Mouse (Mus musculus) midbrain, embryonic 16.5 days (tissue): ENCODE measurements around the gene Tshr. TPM values are rescaled to one million over a fixed set of nuclear protein-coding genes. Genes with fewer than 3 reads are reported as not detected.
"Not testable (repeated sequence)": the region's sequence is repeated elsewhere in the genome, so short reads cannot be mapped to it uniquely, and the experiment has no call there.

ENCODE experiments used
- ATAC-seq: fragments of 200-750 bp; cut with Nextera tagmentation; 2 replicates; pipeline ENCODE4 v1.8.0; 2017; ENCODE audit warnings: moderate TSS enrichment
- H3K27ac ChIP-seq: fragments of 300-500 bp; sonication (generic); 2 replicates; pipeline ENCODE4 v1.5.1; 2014; ENCODE audit warnings: mild to moderate bottlenecking, low read length, mixed read lengths
- H3K27me3 ChIP-seq: fragments of 300-500 bp; sonication (generic); 2 replicates; pipeline ENCODE4 v1.6.1; 2014; ENCODE audit warnings: low read depth, low read length, mixed read lengths; ENCODE audit not compliant: control insufficient read depth, insufficient read depth
- H3K36me3 ChIP-seq: fragments of 300-500 bp; sonication (generic); 2 replicates; pipeline ENCODE4 v1.6.1; 2014; ENCODE audit warnings: mild to moderate bottlenecking, low read length, moderate library complexity, mixed read lengths; ENCODE audit not compliant: control insufficient read depth, insufficient read depth
- H3K4me1 ChIP-seq: fragments of 300-500 bp; sonication (generic); 2 replicates; pipeline ENCODE4 v1.6.1; 2014; ENCODE audit warnings: mild to moderate bottlenecking, low read length, mixed read lengths; ENCODE audit not compliant: control insufficient read depth, insufficient read depth
- H3K4me2 ChIP-seq: fragments of 300-500 bp; sonication (generic); 2 replicates; pipeline ENCODE4 v1.6.1; 2014; ENCODE audit warnings: mild to moderate bottlenecking, low read length, mixed read lengths
- H3K4me3 ChIP-seq: fragments of 300-500 bp; sonication (generic); 2 replicates; pipeline ENCODE4 v1.5.1; 2014; ENCODE audit warnings: low read depth, mild to moderate bottlenecking, low read length, moderate library complexity, mixed read lengths
- H3K9ac ChIP-seq: fragments of 300-500 bp; sonication (generic); 2 replicates; pipeline ENCODE4 v1.6.1; 2014; ENCODE audit warnings: low read depth, low read length, mixed read lengths
- H3K9me3 ChIP-seq: fragments of 300-500 bp; sonication (generic); replicated peaks from 2 replicates; pipeline ENCODE4 v1.6.1; 2014; ENCODE audit warnings: mild to moderate bottlenecking, low read length, mixed read lengths; ENCODE audit not compliant: control insufficient read depth, poor library complexity, severe bottlenecking
- WGBS: fragments of 180-500 bp; shearing (Covaris S2); extraction: QIAGEN DNeasy Blood & Tissue Kit; methylation state at CpG from one replicate; pipeline ENCODE4 v1.1.7; 2014; 5-methylcytosine and 5-hydroxymethylcytosine counted together
- polyA plus RNA-seq: library from polyadenylated mRNA; unstranded; fragments of >200 nt; fragmentation: Nextera tagmentation; extraction: Ambion mirVana; gene quantifications from 2 replicates; pipeline ENCODE4 v1.2.1, GENCODE M21; 2015

The Tshr gene
- polyA plus RNA-seq, 1 experiment from 2014 or later, result 0.43 TPM

- no peak for ATAC-seq
- H3K36me3 ChIP-seq, result peaks cover 7% of the 10 kb centered on the region
- peaks cover 19% of the 10 kb centered on the region for H3K4me1 ChIP-seq
- no peak overlapping the region for H3K4me3 ChIP-seq
- no peak overlapping the region for H3K9ac ChIP-seq
- WGBS, result 97% methylated on average over 2 of the region's 2 CpGs
- H3K27me3 ChIP-seq, result no peaks in the 10 kb centered on the region
- H3K4me2 ChIP-seq, result no peak overlapping the region
- H3K27ac ChIP-seq, result no peak overlapping the region
- no peaks in the 10 kb centered on the region for H3K9me3 ChIP-seq
Measured at GRCm38 (mm10) chr12:91579665-91580064, 195.3 kb downstream of the Tshr start.

GRCm38 (mm10) chr12:91581204-91582070 lies 197.1 kb downstream of the Tshr start:
- no peak overlapping the region for H3K4me3 ChIP-seq
- H3K27ac ChIP-seq, result no peak overlapping the region
- no peak overlapping the region for H3K4me2 ChIP-seq
- no peaks in the 10 kb centered on the region for H3K9me3 ChIP-seq
- H3K4me1 ChIP-seq, result peaks cover 19% of the 10 kb centered on the region
- H3K9ac ChIP-seq, result no peak overlapping the region
- no peak for ATAC-seq
- no peaks in the 10 kb centered on the region for H3K36me3 ChIP-seq
- 98% methylated on average over 6 of the region's 6 CpGs for WGBS
- no peaks in the 10 kb centered on the region for H3K27me3 ChIP-seq

- ATAC-seq, result 0 out of 2 replicates have a peak, but pooled peaks have one; percentile 39
- no peak overlapping the region for H3K9ac ChIP-seq
Measured at GRCm38 (mm10) chr12:91582362-91583002, 198.1 kb downstream of the Tshr start.

GRCm38 (mm10) chr12:91583409-91583808 lies 199.0 kb downstream of the Tshr start:
- ATAC-seq, result no peak
- Histone ChIP-seq H3K4me2 (peak overlapping the region; percentile 13), H3K9ac (no peak overlapping the region), H3K27me3 (no peaks in the 10 kb centered on the region), H3K9me3 (no peaks in the 10 kb centered on the region), H3K4me3 (no peak overlapping the region), H3K4me1 (peaks cover 27% of the 10 kb centered on the region), H3K36me3 (no peaks in the 10 kb centered on the region), H3K27ac (no peak overlapping the region)
- 25% methylated on average over 6 of the region's 6 CpGs for WGBS

More at GRCm38 (mm10) chr12:91582362-91583002, 198.1 kb downstream of the Tshr start:
- no peaks in the 10 kb centered on the region for H3K36me3 ChIP-seq
- H3K27ac ChIP-seq, result no peak overlapping the region
- H3K27me3 ChIP-seq, result no peaks in the 10 kb centered on the region
- peaks cover 27% of the 10 kb centered on the region for H3K4me1 ChIP-seq
- no peaks in the 10 kb centered on the region for H3K9me3 ChIP-seq
- WGBS, result 51% methylated on average over 6 of the region's 6 CpGs
- no peak overlapping the region for H3K4me3 ChIP-seq
- H3K4me2 ChIP-seq, result no peak overlapping the region

GRCm38 (mm10) chr12:91585206-91585605 lies 200.8 kb downstream of the Tshr start:
- no peak overlapping the region for H3K4me2 ChIP-seq
- H3K36me3 ChIP-seq, result no peaks in the 10 kb centered on the region
- H3K9ac ChIP-seq, result no peak overlapping the region
- H3K4me1 ChIP-seq, result peaks cover 27% of the 10 kb centered on the region
- H3K27me3 ChIP-seq, result no peaks in the 10 kb centered on the region
- over 99% methylated on average over 3 of the region's 3 CpGs for WGBS
- H3K9me3 ChIP-seq, result no peaks in the 10 kb centered on the region
- no peak overlapping the region for H3K27ac ChIP-seq
- H3K4me3 ChIP-seq, result no peak overlapping the region
- no peak for ATAC-seq

- H3K36me3 ChIP-seq, H3K4me2 ChIP-seq, H3K27ac ChIP-seq, H3K4me3 ChIP-seq, H3K27me3 ChIP-seq, ATAC-seq, H3K9me3 ChIP-seq, H3K9ac ChIP-seq: not testable (repeated sequence)
- peaks cover 30% of the 10 kb centered on the region for H3K4me1 ChIP-seq
- WGBS, result 92% methylated on average over 4 of the region's 4 CpGs
Measured at GRCm38 (mm10) chr12:91585815-91586214, 201.5 kb downstream of the Tshr start.

GRCm38 (mm10) chr12:91587077-91587476 lies 202.7 kb downstream of the Tshr start:
- Histone ChIP-seq H3K36me3 (no peaks in the 10 kb centered on the region), H3K4me2 (peak overlapping the region; percentile 76), H3K27ac (peak overlapping the region; percentile 100), H3K9me3 (no peaks in the 10 kb centered on the region), H3K9ac (peak overlapping the region; percentile 99), H3K4me1 (peaks cover 34% of the 10 kb centered on the region), H3K27me3 (no peaks in the 10 kb centered on the region), H3K4me3 (peak overlapping the region; percentile 87)
- ATAC-seq, result no peak
- WGBS, result 59% methylated on average over 3 of the region's 3 CpGs

- peak overlapping the region; percentile 100 for H3K27ac ChIP-seq
- no peaks in the 10 kb centered on the region for H3K9me3 ChIP-seq
- H3K4me3 ChIP-seq, result peak overlapping the region; percentile 87
- H3K9ac ChIP-seq, result peak overlapping the region; percentile 99
- no peaks in the 10 kb centered on the region for H3K36me3 ChIP-seq
- WGBS, result 5% methylated on average over 5 of the region's 5 CpGs
- no peak; the same call in 1 of the 2 replicates for ATAC-seq
- H3K27me3 ChIP-seq, result no peaks in the 10 kb centered on the region
- H3K4me2 ChIP-seq, result peak overlapping the region; percentile 76
- peaks cover 34% of the 10 kb centered on the region for H3K4me1 ChIP-seq
Measured at GRCm38 (mm10) chr12:91587491-91588033, 203.2 kb downstream of the Tshr start.
